Mouse (Mus musculus): Measurements from ENCODE around the gene Gm10715.
"Not testable (repeated sequence)": the region's sequence is repeated elsewhere in the genome, so short reads cannot be mapped to it uniquely, and the experiment has no call there.

Gm10715 gene

DNA sequence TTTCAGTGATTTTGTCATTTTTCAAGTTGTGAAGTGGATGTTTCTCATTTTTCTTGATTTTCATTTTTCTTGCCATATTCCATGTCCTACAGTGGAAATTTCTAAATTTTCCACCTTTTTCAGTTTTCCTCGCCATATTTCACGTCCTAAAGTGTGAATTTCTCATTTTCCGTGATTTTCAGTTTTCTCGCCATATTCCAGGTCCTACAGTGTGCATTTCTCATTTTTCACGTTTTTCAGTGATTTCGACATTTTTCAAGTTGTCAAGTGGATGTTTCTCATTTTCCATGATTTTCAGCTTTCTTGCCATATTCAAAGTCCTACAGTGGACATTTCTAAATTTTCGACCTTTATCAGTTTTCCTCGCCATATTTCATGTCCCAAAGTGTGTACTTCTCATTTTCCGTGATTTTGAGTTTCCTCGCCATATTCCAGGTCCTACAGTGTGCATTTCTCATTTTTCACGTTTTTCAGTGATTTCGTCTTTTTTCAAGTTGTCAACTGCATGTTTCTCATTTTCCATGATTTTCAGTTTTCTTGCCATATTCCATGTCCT is 11.7 kb upstream of the Gm10715 start, which contains the start of gene Gm10717:
TSS of gene Gm10717 (plus strand) at position 506 of the 556 bp plus-strand sequence.
- in situ Hi-C loops (cut with MboI, MseI), result not testable (repeated sequence)

GRCm38 (mm10) chr9:3025653-3026052 is 11.0 kb upstream of the Gm10715 start:
- in situ Hi-C loops (cut with MboI, MseI), result not testable (repeated sequence)

DNA sequence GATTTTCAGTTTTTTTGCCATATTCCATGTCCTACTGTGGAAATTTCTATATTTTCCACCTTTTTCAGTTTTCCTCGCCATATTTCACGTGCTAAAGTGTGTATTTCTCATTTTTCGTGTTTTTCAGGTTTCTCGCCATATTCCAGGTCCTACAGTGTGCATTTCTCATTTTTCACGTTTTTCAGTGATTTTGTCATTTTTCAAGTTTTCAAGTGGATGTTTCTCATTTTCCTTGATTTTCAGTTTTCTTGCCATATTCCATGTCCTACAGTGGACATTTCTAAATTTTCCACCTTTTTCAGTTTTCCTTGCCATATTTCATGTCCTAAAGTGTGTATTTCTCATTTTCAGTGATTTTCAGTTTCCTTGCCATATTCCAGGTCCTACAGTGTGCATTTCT is 10.5 kb upstream of the Gm10715 start:
- in situ Hi-C loops (cut with MboI, MseI), result not testable (repeated sequence)

- in situ Hi-C loops (cut with MboI, MseI), result not testable (repeated sequence)
Observed at GRCm38 (mm10) chr9:3026741-3027140, 9.9 kb upstream of the Gm10715 start.

DNA sequence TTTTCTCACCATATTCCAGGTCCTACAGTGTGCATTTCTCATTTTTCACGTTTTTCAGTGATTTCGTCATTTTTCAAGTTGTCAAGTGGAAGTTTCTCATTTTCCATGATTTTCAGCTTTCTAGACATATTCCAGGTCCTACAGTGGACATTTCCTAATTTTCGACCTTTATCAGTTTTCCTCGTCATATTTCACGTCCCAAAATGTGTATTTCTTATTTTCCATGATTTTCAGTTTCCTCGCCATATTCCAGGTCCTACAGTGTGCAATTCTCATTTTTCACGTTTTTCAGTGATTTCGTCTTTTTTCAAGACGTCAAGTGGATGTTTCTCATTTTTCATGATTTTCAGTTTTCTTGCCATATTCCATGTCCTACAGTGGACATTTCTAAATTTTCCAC is 9.5 kb upstream of the Gm10715 start:
- in situ Hi-C loops (cut with MboI, MseI), result not testable (repeated sequence)

- in situ Hi-C loops (cut with MboI, MseI), result not testable (repeated sequence)
Observed at GRCm38 (mm10) chr9:3029276-3030000, 7.2 kb upstream of the Gm10715 start.

DNA sequence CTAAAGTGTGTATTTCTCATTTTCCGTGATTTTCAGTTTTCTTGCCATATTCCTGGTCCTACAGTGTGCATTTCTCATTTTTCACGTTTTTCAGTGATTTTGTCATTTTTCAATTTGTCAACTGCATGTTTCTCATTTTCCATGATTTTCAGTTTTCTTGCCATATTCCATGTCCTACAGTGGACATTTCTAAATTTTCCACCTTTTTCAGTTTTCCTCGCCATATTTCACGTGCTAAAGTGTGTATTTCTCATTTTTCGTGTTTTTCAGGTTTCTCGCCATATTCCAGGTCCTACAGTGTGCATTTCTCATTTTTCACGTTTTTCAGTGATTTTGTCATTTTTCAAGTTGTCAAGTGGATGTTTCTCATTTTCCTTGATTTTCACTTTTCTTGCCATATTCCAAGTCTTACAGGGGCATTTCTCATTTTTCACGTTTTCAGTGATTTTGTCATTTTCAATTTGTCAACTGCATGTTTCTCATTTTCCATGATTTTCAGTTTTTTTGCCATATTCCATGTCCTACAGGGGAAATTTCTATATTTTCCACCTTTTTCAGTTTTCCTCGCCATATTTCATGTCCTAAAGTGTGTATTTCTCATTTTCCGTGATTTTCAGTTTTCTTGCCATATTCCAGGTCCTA is 5.9 kb upstream of the Gm10715 start:
- in situ Hi-C loops (cut with MboI, MseI), result not testable (repeated sequence)

DNA sequence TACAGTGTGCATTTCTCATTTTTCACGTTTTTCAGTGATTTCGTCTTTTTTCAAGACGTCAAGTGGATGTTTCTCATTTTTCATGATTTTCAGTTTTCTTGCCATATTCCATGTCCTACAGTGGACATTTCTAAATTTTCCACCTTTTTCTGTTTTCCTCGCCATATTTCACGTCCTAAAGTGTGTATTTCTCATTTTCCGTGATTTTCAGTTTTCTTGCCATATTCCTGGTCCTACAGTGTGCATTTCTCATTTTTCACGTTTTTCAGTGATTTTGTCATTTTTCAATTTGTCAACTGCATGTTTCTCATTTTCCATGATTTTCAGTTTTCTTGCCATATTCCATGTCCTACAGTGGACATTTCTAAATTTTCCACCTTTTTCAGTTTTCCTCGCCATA is 2.4 kb upstream of the Gm10715 start, which contains the start of gene Gm17535:
TSS of gene Gm17535 (plus strand) at position 301 of the 400 bp plus-strand sequence.
- in situ Hi-C loops (cut with MboI, MseI), result not testable (repeated sequence)

DNA sequence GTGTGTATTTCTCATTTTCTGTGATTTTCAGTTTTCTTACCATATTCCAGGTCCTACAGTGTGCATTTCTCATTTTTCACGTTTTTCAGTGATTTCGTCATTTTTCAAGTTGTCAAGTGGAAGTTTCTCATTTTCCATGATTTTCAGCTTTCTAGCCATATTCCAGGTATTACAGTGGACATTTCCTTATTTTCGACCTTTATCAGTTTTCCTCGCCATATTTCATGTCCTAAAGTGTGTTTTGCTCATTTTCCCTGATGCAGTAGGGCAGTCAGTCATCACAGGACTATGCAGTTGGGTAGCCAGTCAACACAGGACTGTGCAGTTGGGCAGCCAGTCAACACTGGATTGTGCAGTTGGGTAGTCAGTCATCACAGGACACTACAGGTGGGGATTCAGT is 1.5 kb downstream of the Gm10715 start:
- in situ Hi-C loops (cut with MboI, MseI), result not testable (repeated sequence)
